In the genomic region with DNA sequence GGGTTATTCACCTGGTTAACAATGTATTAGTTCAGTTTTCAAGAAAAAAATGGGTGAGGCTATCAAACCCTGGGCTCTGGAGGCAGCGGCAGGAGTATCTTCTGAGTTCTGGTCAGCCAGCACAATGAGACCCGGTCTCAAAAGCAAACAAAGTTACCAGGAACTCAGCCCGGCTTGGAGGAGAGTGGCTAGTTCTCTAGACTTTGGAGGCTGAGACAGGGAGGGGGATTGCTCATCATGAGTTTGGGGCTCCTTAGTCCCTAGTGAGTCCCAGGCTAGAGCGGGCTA, we compare ENCODE assay signal across 11 mouse cellular contexts. TPM values are rescaled to one million over a fixed set of nuclear protein-coding genes. Genes with fewer than 3 reads are reported as not detected.
DNase-seq lines count a peak whose midpoint lies in the region; ATAC-seq and TF ChIP-seq lines count a peak whose summit lies in the region.
"Had no signal": no experiment of that assay in that cellular context is flagged by ENCODE, and none has a peak within 500 bp of the region (broad histone marks: within the 10 kb centered on the region; RNA-seq: fewer than 3 reads in every experiment).

No protein-coding gene starts in this region.

- H3K4me2 ChIP-seq in midbrain, postnatal 0 days (ENCODE audit: low read depth, low read length, poor library complexity, severe bottlenecking), result no peak overlapping the region
- peak overlapping the region; percentile 74 for H3K4me2 ChIP-seq in hindbrain, postnatal 0 days (ENCODE audit: low read depth, low read length)

- no peak overlapping the region for H3K9ac ChIP-seq in midbrain, postnatal 0 days (replicated peaks; ENCODE audit: low read length, poor library complexity, severe bottlenecking)
- no peak overlapping the region for H3K9ac ChIP-seq in hindbrain, postnatal 0 days (replicated peaks; ENCODE audit: low read length)

- H3K27me3 ChIP-seq in midbrain, embryonic 10.5 days (ENCODE audit: low read depth, poor library complexity, severe bottlenecking), result peaks cover 24% of the 10 kb centered on the region
- H3K27me3 ChIP-seq in midbrain, postnatal 0 days (ENCODE audit: insufficient read depth, low read length), result peaks cover 12% of the 10 kb centered on the region; the same call in 1 of the 2 replicates
- peaks cover 14% of the 10 kb centered on the region; the same call in 1 of the 2 replicates for H3K27me3 ChIP-seq in hindbrain, postnatal 0 days (ENCODE audit: insufficient read depth, low read length)
- no peaks in the 10 kb centered on the region for H3K27me3 ChIP-seq in small intestine, adult 2 months (ENCODE audit: control insufficient read depth, insufficient read depth, low read length)

- no peaks in the 10 kb centered on the region for H3K9me3 ChIP-seq in midbrain, embryonic 10.5 days (replicated peaks)
- H3K9me3 ChIP-seq in midbrain, postnatal 0 days (ENCODE audit: low read length), result no peaks in the 10 kb centered on the region
- no peaks in the 10 kb centered on the region for H3K9me3 ChIP-seq in hindbrain, postnatal 0 days (ENCODE audit: low read length)

- H3K4me1 ChIP-seq in midbrain, embryonic 10.5 days, result peaks cover 44% of the 10 kb centered on the region
- H3K4me1 ChIP-seq in midbrain, postnatal 0 days (ENCODE audit: insufficient read depth, low read length), result peaks cover 2% of the 10 kb centered on the region; the same call in 1 of the 2 replicates
- H3K4me1 ChIP-seq in hindbrain, postnatal 0 days (ENCODE audit: insufficient read depth, low read length), result peaks cover 10% of the 10 kb centered on the region; the same call in 1 of the 2 replicates
- 0 out of 2 replicates have a peak, but pooled peaks cover 2% of the 10 kb centered on the region for H3K4me1 ChIP-seq in small intestine, adult 2 months (ENCODE audit: control insufficient read depth, insufficient read depth, insufficient read length, low read length)

- no peak for TF ChIP-seq POLR2A in small intestine, adult 2 months (IDR thresholded peaks at IDR 0.05; ENCODE audit: low read depth, low read length)

- H3K27ac ChIP-seq in midbrain, embryonic 10.5 days (replicated peaks), result no peak overlapping the region
- no peak overlapping the region for H3K27ac ChIP-seq in midbrain, postnatal 0 days (ENCODE audit: low read depth, low read length)
- no peak overlapping the region for H3K27ac ChIP-seq in hindbrain, postnatal 0 days
- H3K27ac ChIP-seq in small intestine, adult 2 months (ENCODE audit: insufficient read depth, low read depth, low read length), result peak overlapping the region; percentile 98

- ATAC-seq in midbrain, postnatal 0 days (ENCODE audit: low FRiP score), result no peak
- ATAC-seq in hindbrain, postnatal 0 days, result no peak

- peak; percentile 12 for DNase-seq in embryo, embryonic 10.5 days (ENCODE audit: low spot score)
- no peak for DNase-seq in embryo, embryonic 11 days
- no peak for DNase-seq in midbrain, embryonic 10.5 days (ENCODE audit: low spot score)
- DNase-seq in midbrain, postnatal 0 days (ENCODE audit: low spot score), result no peak
- no peak for DNase-seq in hindbrain, postnatal 0 days (ENCODE audit: low spot score)
- DNase-seq in left cerebral cortex, adult 11 months (ENCODE audit: low spot score), result no peak
- DNase-seq in kidney, postnatal 25 days, result no peak
- DNase-seq: B cell, adult 2 months; right cerebral cortex, postnatal 4 days had no signal

- peak overlapping the region; percentile 64 for H3K4me3 ChIP-seq in midbrain, embryonic 10.5 days
- H3K4me3 ChIP-seq in midbrain, postnatal 0 days (ENCODE audit: low read depth, low read length), result no peak overlapping the region
- H3K4me3 ChIP-seq in hindbrain, postnatal 0 days (ENCODE audit: low read length), result peak overlapping the region; percentile 43; the same call in 1 of the 2 replicates
- peak overlapping the region; percentile 85 for H3K4me3 ChIP-seq in small intestine, adult 2 months (ENCODE audit: low read depth, low read length)

- TF ChIP-seq CTCF in midbrain, postnatal 0 days (IDR thresholded peaks at IDR 0.05), result no peak
- TF ChIP-seq CTCF in hindbrain, postnatal 0 days (IDR thresholded peaks at IDR 0.05; ENCODE audit: low read depth), result no peak
- no peak for TF ChIP-seq CTCF in small intestine, adult 2 months (IDR thresholded peaks at IDR 0.05; ENCODE audit: extremely low read depth, insufficient read length, insufficient replicate concordance, low read depth, low read length)

- 88% methylated on average over 4 of the region's 4 CpGs for WGBS in midbrain, embryonic 10.5 days
- 86% methylated on average over 4 of the region's 4 CpGs for WGBS in midbrain, postnatal 0 days
- WGBS in hindbrain, postnatal 0 days, result 88% methylated on average over 4 of the region's 4 CpGs
- WGBS in small intestine, adult 2 months, result 18% methylated on average over 4 of the region's 4 CpGs

- H3K36me3 ChIP-seq in midbrain, embryonic 10.5 days, result peaks cover 25% of the 10 kb centered on the region
- no peaks in the 10 kb centered on the region for H3K36me3 ChIP-seq in midbrain, postnatal 0 days (ENCODE audit: insufficient read depth, low read length)
- H3K36me3 ChIP-seq in hindbrain, postnatal 0 days (ENCODE audit: insufficient read depth, low read length), result no peaks in the 10 kb centered on the region
- H3K36me3 ChIP-seq in small intestine, adult 2 months (ENCODE audit: control insufficient read depth, insufficient read depth, low read length), result peaks cover 25% of the 10 kb centered on the region

RNA-seq across cellular contexts. Expression of a gene that starts 1.6 kb away (rescaled TPM):
- 118 and 129 TPM in 2 replicates for polyA plus RNA-seq in midbrain, embryonic 10.5 days (2016; fragmentation: Nextera tagmentation; extraction: Ambion mirVana)
- 18.2 and 22.6 TPM in 2 replicates for total RNA-seq in midbrain, postnatal 0 days (2014; rRNA removed)
- polyA plus RNA-seq in midbrain, postnatal 0 days (2015; fragmentation: Nextera tagmentation; extraction: Ambion mirVana), result 9.6 and 9.9 TPM in 2 replicates
- 43.8 and 58.3 TPM in 2 replicates for total RNA-seq in hindbrain, postnatal 0 days (2014; rRNA removed)
- 24.0 and 24.2 TPM in 2 replicates for polyA plus RNA-seq in hindbrain, postnatal 0 days (2015; fragmentation: Nextera tagmentation; extraction: Ambion mirVana)
- 252 and 382 TPM in 2 replicates for polyA plus RNA-seq in small intestine, adult 2 months (2012; rRNA removed)

RNA-seq across cellular contexts. Expression of a gene that starts 23.6 kb away (rescaled TPM):
- polyA plus RNA-seq in midbrain, embryonic 10.5 days (2016; fragmentation: Nextera tagmentation; extraction: Ambion mirVana), result 3.3 and 4.2 TPM in 2 replicates
- total RNA-seq in midbrain, postnatal 0 days (2014; rRNA removed), result 9.8 and 11.2 TPM in 2 replicates
- polyA plus RNA-seq in midbrain, postnatal 0 days (2015; fragmentation: Nextera tagmentation; extraction: Ambion mirVana), result 8.0 and 9.1 TPM in 2 replicates
- 62.6 and 70.9 TPM in 2 replicates for total RNA-seq in hindbrain, postnatal 0 days (2014; rRNA removed)
- 50.0 and 53.5 TPM in 2 replicates for polyA plus RNA-seq in hindbrain, postnatal 0 days (2015; fragmentation: Nextera tagmentation; extraction: Ambion mirVana)
- 4.6 and 4.8 TPM in 2 replicates for polyA plus RNA-seq in small intestine, adult 2 months (2012; rRNA removed)

RNA-seq across cellular contexts. Expression of a gene that starts 43.0 kb away (rescaled TPM):
- 47.5 and 50.2 TPM in 2 replicates for polyA plus RNA-seq in midbrain, embryonic 10.5 days (2016; fragmentation: Nextera tagmentation; extraction: Ambion mirVana)
- 1.6 and 4.1 TPM in 2 replicates for total RNA-seq in midbrain, postnatal 0 days (2014; rRNA removed)
- 1.4 and 2.1 TPM in 2 replicates for polyA plus RNA-seq in midbrain, postnatal 0 days (2015; fragmentation: Nextera tagmentation; extraction: Ambion mirVana)
- 4.3 and 10.5 TPM in 2 replicates for total RNA-seq in hindbrain, postnatal 0 days (2014; rRNA removed)
- polyA plus RNA-seq in hindbrain, postnatal 0 days (2015; fragmentation: Nextera tagmentation; extraction: Ambion mirVana), result 4.5 and 6.4 TPM in 2 replicates
- polyA plus RNA-seq in small intestine, adult 2 months (2012; rRNA removed), result 5.3 and 9.0 TPM in 2 replicates

RNA-seq across cellular contexts. Expression of a gene that starts 56.3 kb away (rescaled TPM):
- 0.21 and 2.3 TPM in 2 replicates for polyA plus RNA-seq in midbrain, embryonic 10.5 days (2016; fragmentation: Nextera tagmentation; extraction: Ambion mirVana)
- 17.7 and 21.1 TPM in 2 replicates for total RNA-seq in midbrain, postnatal 0 days (2014; rRNA removed)
- polyA plus RNA-seq in midbrain, postnatal 0 days (2015; fragmentation: Nextera tagmentation; extraction: Ambion mirVana), result 8.5 and 9.2 TPM in 2 replicates
- total RNA-seq in hindbrain, postnatal 0 days (2014; rRNA removed), result 8.6 and 11.9 TPM in 2 replicates
- 4.3 and 5.7 TPM in 2 replicates for polyA plus RNA-seq in hindbrain, postnatal 0 days (2015; fragmentation: Nextera tagmentation; extraction: Ambion mirVana)
- polyA plus RNA-seq in small intestine, adult 2 months (2012; rRNA removed), result not detected in 2 replicates
- polyA plus RNA-seq: large intestine, adult 2 months had no signal
